Mouse (Mus musculus) stomach, postnatal 0 days (tissue): ENCODE data around the gene Hacd2.

Experiments used
- CTCF ChIP-seq: IDR thresholded peaks from 2 replicates; pipeline ENCODE4 v1.5.1; 2016; ENCODE audit warnings: antibody characterized with exemption, low read depth, mild to moderate bottlenecking, moderate library complexity
- EP300 ChIP-seq: optimal IDR thresholded peaks from 2 replicates; pipeline ENCODE3; 2016; ENCODE audit warnings: antibody characterized with exemption

DNA sequence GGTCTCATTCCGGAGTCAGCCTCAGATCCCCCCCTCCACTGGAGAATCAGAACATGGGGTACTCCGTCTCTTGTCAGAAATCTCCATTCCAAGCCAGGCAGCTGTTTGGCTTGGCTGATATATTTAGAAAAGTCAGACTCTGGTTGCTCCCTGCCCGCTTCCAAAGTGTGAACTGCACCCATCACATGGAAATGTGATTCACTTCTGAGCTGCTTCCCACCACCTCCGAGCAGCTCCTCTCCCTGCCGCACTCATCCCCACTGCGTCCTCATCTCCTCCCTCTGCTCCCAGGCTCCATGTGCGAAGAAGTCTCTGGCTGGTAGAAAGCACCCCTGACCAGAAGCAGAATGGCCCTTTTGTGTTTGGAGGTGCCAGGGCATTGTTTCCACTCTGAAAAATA, 95.2 kb downstream of the Hacd2 start:
- no peak for TF ChIP-seq CTCF
- no peak for TF ChIP-seq EP300
